Mouse (Mus musculus) spleen, adult 2 months (tissue): ENCODE results near the gene Sos2.

Experiments used
- CTCF ChIP-seq: fragments of 200-500 bp; IDR thresholded peaks from 2 replicates; pipeline ENCODE4 v1.5.1; 2011; ENCODE audit warnings: mild to moderate bottlenecking, inconsistent platforms; ENCODE audit not compliant: insufficient read depth, insufficient read length, insufficient replicate concordance; ENCODE audit errors: extremely low read depth
- POLR2A ChIP-seq: fragments of 200-500 bp; IDR thresholded peaks from 2 replicates; pipeline ENCODE4 v1.6.1; 2011; ENCODE audit warnings: low read depth, low read length, inconsistent platforms

DNA sequence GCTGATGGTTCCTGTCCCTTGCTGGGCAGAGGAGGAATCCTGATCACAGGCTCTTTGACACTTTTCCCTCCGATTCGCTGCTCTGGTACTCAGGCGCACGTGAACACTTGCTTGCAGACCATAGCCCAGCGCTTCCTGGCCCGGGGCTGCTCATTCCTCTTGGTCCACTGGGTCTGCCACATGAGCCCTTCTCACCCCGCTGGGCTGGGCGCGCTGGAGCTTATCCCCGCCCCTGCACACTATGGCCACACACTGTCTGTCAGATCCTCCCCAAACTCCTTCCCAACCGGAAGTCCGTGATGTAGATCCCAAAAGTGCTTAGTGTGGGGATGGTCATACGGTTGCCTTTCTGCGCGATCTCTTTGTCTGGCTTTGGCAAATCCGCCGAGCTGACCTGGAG, 11.8 kb upstream of the Sos2 start:
- no peak for TF ChIP-seq POLR2A
- TF ChIP-seq CTCF = no peak
